Mouse (Mus musculus): ENCODE data around the gene Ankrd39. TPM values are rescaled to one million over a fixed set of nuclear protein-coding genes. Genes with fewer than 3 reads are reported as not detected.

The Ankrd39 gene
- polyA plus RNA-seq, 1 experiment from 2014 or later, result 20.4 TPM

- Histone ChIP-seq H3K4me1 (peaks cover 8% of the 10 kb centered on the region), H3K4me2 (replicated peaks) (no peak overlapping the region), H3K27ac (no peak overlapping the region), H3K9me3 (no peaks in the 10 kb centered on the region), H3K9ac (no peak overlapping the region), H3K4me3 (no peak overlapping the region), H3K27me3 (no peaks in the 10 kb centered on the region), H3K36me3 (peaks cover 20% of the 10 kb centered on the region)
- WGBS, result 77% methylated on average over 2 of the region's 2 CpGs
- no peak for ATAC-seq (ENCODE audit: insufficient number of reproducible peaks, insufficient read depth, low FRiP score, low TSS enrichment)
These were observed 49.9 kb downstream of the Ankrd39 start for GRCm38 (mm10) chr1:36497312-36497711.

GRCm38 (mm10) chr1:36496719-36497118 lies 50.5 kb downstream of the Ankrd39 start:
- no peak for ATAC-seq (ENCODE audit: insufficient number of reproducible peaks, insufficient read depth, low FRiP score, low TSS enrichment)
- Histone ChIP-seq H3K4me1 (peaks cover 10% of the 10 kb centered on the region), H3K9ac (no peak overlapping the region), H3K9me3 (no peaks in the 10 kb centered on the region), H3K27ac (no peak overlapping the region), H3K27me3 (no peaks in the 10 kb centered on the region), H3K36me3 (peaks cover 20% of the 10 kb centered on the region), H3K4me2 (replicated peaks) (no peak overlapping the region), H3K4me3 (no peak overlapping the region)
- 37% methylated on average over 2 of the region's 2 CpGs for WGBS

- Histone ChIP-seq H3K4me2 (replicated peaks) (no peak overlapping the region), H3K9me3 (no peaks in the 10 kb centered on the region), H3K4me1 (peaks cover 10% of the 10 kb centered on the region), H3K36me3 (peaks cover 4% of the 10 kb centered on the region; the same call in 1 of the 2 replicates), H3K9ac (no peak overlapping the region), H3K27ac (no peak overlapping the region), H3K4me3 (no peak overlapping the region), H3K27me3 (no peaks in the 10 kb centered on the region)
- ATAC-seq (ENCODE audit: insufficient number of reproducible peaks, insufficient read depth, low FRiP score, low TSS enrichment), result no peak
- WGBS, result 38% methylated on average over 6 of the region's 6 CpGs
These were observed 53.9 kb downstream of the Ankrd39 start for GRCm38 (mm10) chr1:36493299-36493698.

- no peak overlapping the region for H3K27ac ChIP-seq
These were observed 54.7 kb downstream of the Ankrd39 start for GRCm38 (mm10) chr1:36492416-36493139.

DNA sequence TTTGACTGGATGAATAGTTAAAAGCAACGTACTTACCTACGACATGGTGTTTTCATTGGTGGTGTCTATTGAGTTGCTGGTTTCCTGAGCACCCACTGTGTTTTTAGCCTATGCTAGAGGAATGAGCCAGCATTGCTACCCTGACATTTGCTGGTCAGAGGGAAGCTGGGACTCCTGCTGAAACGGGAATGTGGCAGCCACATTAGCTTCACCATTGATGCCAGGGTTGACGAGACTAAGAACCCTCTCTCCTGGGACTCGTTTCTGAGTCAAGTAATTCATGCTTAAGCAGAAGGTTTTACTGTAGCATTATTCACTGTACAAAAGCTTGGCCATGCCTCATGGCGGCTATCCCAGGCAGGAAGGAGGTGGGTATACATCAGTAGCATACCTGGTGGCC lies 57.6 kb downstream of the Ankrd39 start:
- Histone ChIP-seq H3K9me3 (no peaks in the 10 kb centered on the region), H3K9ac (no peak overlapping the region), H3K4me2 (replicated peaks) (no peak overlapping the region), H3K4me3 (no peak overlapping the region), H3K4me1 (peaks cover 18% of the 10 kb centered on the region), H3K36me3 (no peaks in the 10 kb centered on the region), H3K27me3 (no peaks in the 10 kb centered on the region), H3K27ac (no peak overlapping the region)
- no peak for ATAC-seq (ENCODE audit: insufficient number of reproducible peaks, insufficient read depth, low FRiP score, low TSS enrichment)
- WGBS, result 79% methylated on average over 6 of the region's 6 CpGs

More at GRCm38 (mm10) chr1:36492416-36493139, 54.7 kb downstream of the Ankrd39 start:
- WGBS, result 41% methylated on average over 9 of the region's 9 CpGs
- no peak overlapping the region for H3K4me3 ChIP-seq
- peaks cover 10% of the 10 kb centered on the region for H3K4me1 ChIP-seq
- peak; percentile 59; the same call in 1 of the 2 replicates for ATAC-seq (ENCODE audit: insufficient number of reproducible peaks, insufficient read depth, low FRiP score, low TSS enrichment)
- no peak overlapping the region for H3K4me2 ChIP-seq (replicated peaks)
- H3K9ac ChIP-seq, result no peak overlapping the region; the same call in 1 of the 2 replicates
- no peaks in the 10 kb centered on the region for H3K9me3 ChIP-seq
- H3K36me3 ChIP-seq, result no peaks in the 10 kb centered on the region
- no peaks in the 10 kb centered on the region for H3K27me3 ChIP-seq

Small RNAs within 50 kb of the gene (microRNA-seq; reads per million reads assigned to microRNA genes)
- not detected for gene Gm47280

Other genes starting within 250 kb of the Ankrd39 start
- gene Arid5a, start 239.7 kb downstream of the Ankrd39 start, polyA plus RNA-seq (2016; fragmentation: Nextera tagmentation; extraction: Ambion mirVana), result 5.1 and 5.8 TPM in 2 replicates
- gene Kansl3, start 178.3 kb downstream of the Ankrd39 start, polyA plus RNA-seq (2016; fragmentation: Nextera tagmentation; extraction: Ambion mirVana), result 54.1 and 58.7 TPM in 2 replicates
- gene Fer1l5, start 175.2 kb downstream of the Ankrd39 start, polyA plus RNA-seq (2016; fragmentation: Nextera tagmentation; extraction: Ambion mirVana), result 1.3 and 2.1 TPM in 2 replicates
- 65.2 and 68.2 TPM in 2 replicates for gene Lman2l, start 102.2 kb downstream of the Ankrd39 start, polyA plus RNA-seq (2016; fragmentation: Nextera tagmentation; extraction: Ambion mirVana)
- gene Cnnm4, start 75.8 kb downstream of the Ankrd39 start, polyA plus RNA-seq (2016; fragmentation: Nextera tagmentation; extraction: Ambion mirVana), result 15.3 and 16.1 TPM in 2 replicates
- 4.3 and 5.6 TPM in 2 replicates for gene Cnnm3, start 35.6 kb downstream of the Ankrd39 start, polyA plus RNA-seq (2016; fragmentation: Nextera tagmentation; extraction: Ambion mirVana)
- gene Ankrd23, start 10.6 kb downstream of the Ankrd39 start, polyA plus RNA-seq (2016; fragmentation: Nextera tagmentation; extraction: Ambion mirVana), result 19.2 and 24.0 TPM in 2 replicates
- 0.49 TPM in 1 of 2 replicates, not detected in the other for gene Gm42417, start 8.0 kb downstream of the Ankrd39 start, polyA plus RNA-seq (2016; fragmentation: Nextera tagmentation; extraction: Ambion mirVana)
- gene Sema4c, start 10.9 kb upstream of the Ankrd39 start, polyA plus RNA-seq (2016; fragmentation: Nextera tagmentation; extraction: Ambion mirVana), result 29.3 and 29.4 TPM in 2 replicates
- 0.41 and 1.2 TPM in 2 replicates for gene Fam178b, start 135.7 kb upstream of the Ankrd39 start, polyA plus RNA-seq (2016; fragmentation: Nextera tagmentation; extraction: Ambion mirVana)
- 471 and 489 TPM in 2 replicates for gene Cox5b, start 144.0 kb upstream of the Ankrd39 start, polyA plus RNA-seq (2016; fragmentation: Nextera tagmentation; extraction: Ambion mirVana)
- 0.25 TPM in 1 of 2 replicates, not detected in the other for gene 4933424G06Rik, start 162.7 kb upstream of the Ankrd39 start, polyA plus RNA-seq (2016; fragmentation: Nextera tagmentation; extraction: Ambion mirVana)
- 110 and 117 TPM in 2 replicates for gene Actr1b, start 167.0 kb upstream of the Ankrd39 start, polyA plus RNA-seq (2016; fragmentation: Nextera tagmentation; extraction: Ambion mirVana)
- 0.51 and 0.65 TPM in 2 replicates for gene Zap70, start 214.4 kb upstream of the Ankrd39 start, polyA plus RNA-seq (2016; fragmentation: Nextera tagmentation; extraction: Ambion mirVana)